Mouse (Mus musculus): ENCODE data around the gene Usp39. TPM values are rescaled to one million over a fixed set of nuclear protein-coding genes. Genes with fewer than 3 reads are reported as not detected.

Usp39 gene
- polyA plus RNA-seq, 1 experiment = 31.5 TPM

GRCm38 (mm10) chr6:72278835-72279234 lies 66.1 kb downstream of the Usp39 start:
- no peak overlapping the region for H3K27ac ChIP-seq (ENCODE audit: insufficient read depth, low read length)
- DNase-seq = no peak
- TF ChIP-seq CTCF (IDR thresholded peaks at IDR 0.05; ENCODE audit: borderline replicate concordance, insufficient read depth, low read depth, low read length) (no peak), POLR2A (IDR thresholded peaks at IDR 0.05; ENCODE audit: borderline replicate concordance, insufficient read depth, low read length) (no peak)
- 75% methylated on average over 4 of the region's 4 CpGs for WGBS
- no peaks in the 10 kb centered on the region for H3K4me1 ChIP-seq (ENCODE audit: control insufficient read depth, insufficient read depth, low read length)
- H3K4me3 ChIP-seq (replicated peaks; ENCODE audit: insufficient read depth, low read depth, low read length) = no peak overlapping the region
- H3K27me3 ChIP-seq (ENCODE audit: control insufficient read depth, insufficient read depth, low read length) = no peaks in the 10 kb centered on the region

GRCm38 (mm10) chr6:72277508-72278166 lies 67.3 kb downstream of the Usp39 start:
- DNase-seq = no peak
- 53% methylated on average over 9 of the region's 9 CpGs for WGBS
- H3K27me3 ChIP-seq (ENCODE audit: control insufficient read depth, insufficient read depth, low read length) = no peaks in the 10 kb centered on the region
- no peak overlapping the region for H3K4me3 ChIP-seq (replicated peaks; ENCODE audit: insufficient read depth, low read depth, low read length)
- no peak overlapping the region; the same call in 1 of the 2 replicates for H3K27ac ChIP-seq (ENCODE audit: insufficient read depth, low read length)
- H3K4me1 ChIP-seq (ENCODE audit: control insufficient read depth, insufficient read depth, low read length) = no peaks in the 10 kb centered on the region
- no peak for TF ChIP-seq POLR2A (IDR thresholded peaks at IDR 0.05; ENCODE audit: borderline replicate concordance, insufficient read depth, low read length)
- TF ChIP-seq CTCF (IDR thresholded peaks at IDR 0.05; ENCODE audit: borderline replicate concordance, insufficient read depth, low read depth, low read length) = no peak

GRCm38 (mm10) chr6:72276972-72277441 lies 68.0 kb downstream of the Usp39 start:
- H3K27ac ChIP-seq (ENCODE audit: insufficient read depth, low read length) = no peak overlapping the region
- no peaks in the 10 kb centered on the region for H3K27me3 ChIP-seq (ENCODE audit: control insufficient read depth, insufficient read depth, low read length)
- 87% methylated on average over 13 of the region's 13 CpGs for WGBS
- no peak for TF ChIP-seq POLR2A (IDR thresholded peaks at IDR 0.05; ENCODE audit: borderline replicate concordance, insufficient read depth, low read length)
- TF ChIP-seq CTCF (IDR thresholded peaks at IDR 0.05; ENCODE audit: borderline replicate concordance, insufficient read depth, low read depth, low read length) = no peak
- H3K4me1 ChIP-seq (ENCODE audit: control insufficient read depth, insufficient read depth, low read length) = no peaks in the 10 kb centered on the region; the same call in 1 of the 2 replicates
- H3K4me3 ChIP-seq (replicated peaks; ENCODE audit: insufficient read depth, low read depth, low read length) = no peak overlapping the region
- no peak for DNase-seq

GRCm38 (mm10) chr6:72276141-72276540 lies 68.8 kb downstream of the Usp39 start:
- Histone ChIP-seq H3K27me3 (ENCODE audit: control insufficient read depth, insufficient read depth, low read length) (no peaks in the 10 kb centered on the region), H3K4me1 (ENCODE audit: control insufficient read depth, insufficient read depth, low read length) (peaks cover 3% of the 10 kb centered on the region; the same call in 1 of the 2 replicates), H3K27ac (ENCODE audit: insufficient read depth, low read length) (no peak overlapping the region), H3K4me3 (replicated peaks; ENCODE audit: insufficient read depth, low read depth, low read length) (no peak overlapping the region)
- TF ChIP-seq POLR2A (IDR thresholded peaks at IDR 0.05; ENCODE audit: borderline replicate concordance, insufficient read depth, low read length) (no peak), CTCF (IDR thresholded peaks at IDR 0.05; ENCODE audit: borderline replicate concordance, insufficient read depth, low read depth, low read length) (no peak)
- no peak for DNase-seq
- 89% methylated on average over 6 of the region's 6 CpGs for WGBS

- 76% methylated on average over 4 of the region's 4 CpGs for WGBS
- H3K4me3 ChIP-seq (replicated peaks; ENCODE audit: insufficient read depth, low read depth, low read length) = no peak overlapping the region
- H3K27me3 ChIP-seq (ENCODE audit: control insufficient read depth, insufficient read depth, low read length) = no peaks in the 10 kb centered on the region
- no peak for DNase-seq
- H3K27ac ChIP-seq (ENCODE audit: insufficient read depth, low read length) = no peak overlapping the region
- H3K4me1 ChIP-seq (ENCODE audit: control insufficient read depth, insufficient read depth, low read length) = peaks cover 7% of the 10 kb centered on the region; the same call in 1 of the 2 replicates
- TF ChIP-seq POLR2A (IDR thresholded peaks at IDR 0.05; ENCODE audit: borderline replicate concordance, insufficient read depth, low read length) (no peak), CTCF (IDR thresholded peaks at IDR 0.05; ENCODE audit: borderline replicate concordance, insufficient read depth, low read depth, low read length) (no peak)
Observed at GRCm38 (mm10) chr6:72275527-72275926, 69.5 kb downstream of the Usp39 start.

- H3K27ac ChIP-seq (ENCODE audit: insufficient read depth, low read length) = no peak overlapping the region
- no peaks in the 10 kb centered on the region for H3K27me3 ChIP-seq (ENCODE audit: control insufficient read depth, insufficient read depth, low read length)
- no peak overlapping the region for H3K4me3 ChIP-seq (replicated peaks; ENCODE audit: insufficient read depth, low read depth, low read length)
- TF ChIP-seq POLR2A (IDR thresholded peaks at IDR 0.05; ENCODE audit: borderline replicate concordance, insufficient read depth, low read length) (no peak), CTCF (IDR thresholded peaks at IDR 0.05; ENCODE audit: borderline replicate concordance, insufficient read depth, low read depth, low read length) (no peak)
- 84% methylated on average over 6 of the region's 6 CpGs for WGBS
- H3K4me1 ChIP-seq (ENCODE audit: control insufficient read depth, insufficient read depth, low read length) = peaks cover 14% of the 10 kb centered on the region
- DNase-seq = no peak
Observed at GRCm38 (mm10) chr6:72273153-72273552, 71.8 kb downstream of the Usp39 start.

- Histone ChIP-seq H3K4me3 (replicated peaks; ENCODE audit: insufficient read depth, low read depth, low read length) (no peak overlapping the region), H3K27me3 (ENCODE audit: control insufficient read depth, insufficient read depth, low read length) (no peaks in the 10 kb centered on the region), H3K4me1 (ENCODE audit: control insufficient read depth, insufficient read depth, low read length) (peaks cover 14% of the 10 kb centered on the region), H3K27ac (ENCODE audit: insufficient read depth, low read length) (no peak overlapping the region)
- WGBS = 81% methylated on average over 10 of the region's 10 CpGs
- no peak for DNase-seq
- TF ChIP-seq CTCF (IDR thresholded peaks at IDR 0.05; ENCODE audit: borderline replicate concordance, insufficient read depth, low read depth, low read length) = no peak
- no peak for TF ChIP-seq POLR2A (IDR thresholded peaks at IDR 0.05; ENCODE audit: borderline replicate concordance, insufficient read depth, low read length)
Observed at GRCm38 (mm10) chr6:72272161-72272696, 72.8 kb downstream of the Usp39 start.

GRCm38 (mm10) chr6:72270952-72271519 lies 73.9 kb downstream of the Usp39 start:
- 19% methylated on average over 11 of the region's 11 CpGs for WGBS
- H3K4me3 ChIP-seq (replicated peaks; ENCODE audit: insufficient read depth, low read depth, low read length) = no peak overlapping the region

More at GRCm38 (mm10) chr6:72270952-72271519, 73.9 kb downstream of the Usp39 start:
- TF ChIP-seq POLR2A (IDR thresholded peaks at IDR 0.05; ENCODE audit: borderline replicate concordance, insufficient read depth, low read length) (no peak), CTCF (IDR thresholded peaks at IDR 0.05; ENCODE audit: borderline replicate concordance, insufficient read depth, low read depth, low read length) (no peak)
- Histone ChIP-seq H3K27ac (ENCODE audit: insufficient read depth, low read length) (no peak overlapping the region), H3K4me1 (ENCODE audit: control insufficient read depth, insufficient read depth, low read length) (peaks cover 14% of the 10 kb centered on the region), H3K27me3 (ENCODE audit: control insufficient read depth, insufficient read depth, low read length) (no peaks in the 10 kb centered on the region)
- DNase-seq = peak; percentile 87 to 92
